Mouse (Mus musculus): ENCODE measurements around the gene Rtn4. TPM values are rescaled to one million over a fixed set of nuclear protein-coding genes. Genes with fewer than 3 reads are reported as not detected.

Gene Rtn4
- total and polyA plus RNA-seq, 3 experiments = 46.5 to 202 (median 57.8) TPM

DNA sequence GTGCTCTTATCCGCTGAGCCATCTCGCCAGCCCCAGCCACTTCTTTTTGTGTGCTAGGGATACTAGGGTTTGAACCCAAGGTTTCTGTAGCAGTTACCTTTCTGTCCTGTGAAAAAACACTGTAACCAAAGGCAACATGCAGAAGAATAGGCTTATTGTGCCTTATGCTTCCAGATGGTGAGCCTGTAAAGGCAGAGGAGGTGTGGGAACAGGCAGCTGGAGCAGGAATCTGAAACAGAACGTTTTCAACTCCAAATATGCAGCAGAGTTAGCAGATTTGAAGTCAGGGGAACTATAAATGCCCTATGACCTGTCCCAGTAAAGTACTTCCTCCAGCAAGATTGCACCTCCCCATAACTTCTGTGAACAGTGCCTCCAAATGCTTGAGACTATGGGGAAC, 12.0 kb upstream of the Rtn4 start:
- DNase-seq (ENCODE audit: low read depth, low spot score) = no peak
- Histone ChIP-seq H3K4me1 (ENCODE audit: control insufficient read depth in 1 of 2, insufficient read depth in 2 of 2, low read length in 2 of 2) (peaks cover 0 to 4% of the 10 kb centered on the region in 2 experiments; a peak in 2 of 4 replicates), H3K27me3 (ENCODE audit: control insufficient read depth in 1 of 2, insufficient read depth in 2 of 2, low read length in 2 of 2) (no peaks in the 10 kb centered on the region), H3K79me2 (ENCODE audit: control insufficient read depth, insufficient read depth, low read length, poor library complexity) (no peaks in the 10 kb centered on the region), H3K36me3 (ENCODE audit: control insufficient read depth in 1 of 2, insufficient read depth in 2 of 2, low read length in 2 of 2) (peaks cover 0 to 4% of the 10 kb centered on the region in 2 experiments; a peak in 2 of 4 replicates), H3K9ac (ENCODE audit: control insufficient read depth, low read depth, low read length, poor library complexity, severe bottlenecking) (no peak overlapping the region), H3K4me3 (ENCODE audit: control insufficient read depth in 1 of 2, insufficient read depth in 1 of 2, low read depth in 2 of 2, low read length in 2 of 2) (no peak overlapping the region), H3K9me3 (replicated peaks; ENCODE audit: insufficient read depth, low read length) (no peaks in the 10 kb centered on the region), H3K27ac (ENCODE audit: control insufficient read depth, low read depth, low read length) (no peak overlapping the region)
- TF ChIP-seq GABPA (IDR thresholded peaks at IDR 0.05; ENCODE audit: low read depth, low read length) (no peak), ELF1 (IDR thresholded peaks at IDR 0.05; ENCODE audit: low read depth, low read length) (no peak), CHD1 (IDR thresholded peaks at IDR 0.05; ENCODE audit: low read depth, low read length) (no peak), MYC (IDR thresholded peaks at IDR 0.05; ENCODE audit: low read depth, low read length) (no peak), KAT2A (conservative IDR thresholded peaks at IDR 0.05; ENCODE audit: low read depth, low read length) (no peak), NRF1 (IDR thresholded peaks at IDR 0.05; ENCODE audit: insufficient read depth, low read depth, low read length, poor library complexity, severe bottlenecking) (no peak), CTCF (IDR thresholded peaks at IDR 0.05 in 2 of 3, conservative IDR thresholded peaks at IDR 0.05 in 1 of 3; ENCODE audit: control insufficient read depth in 1 of 3, insufficient read depth in 1 of 3, low read depth in 2 of 3, low read length in 3 of 3, poor library complexity in 1 of 3, severe bottlenecking in 1 of 3) (no peak)

DNA sequence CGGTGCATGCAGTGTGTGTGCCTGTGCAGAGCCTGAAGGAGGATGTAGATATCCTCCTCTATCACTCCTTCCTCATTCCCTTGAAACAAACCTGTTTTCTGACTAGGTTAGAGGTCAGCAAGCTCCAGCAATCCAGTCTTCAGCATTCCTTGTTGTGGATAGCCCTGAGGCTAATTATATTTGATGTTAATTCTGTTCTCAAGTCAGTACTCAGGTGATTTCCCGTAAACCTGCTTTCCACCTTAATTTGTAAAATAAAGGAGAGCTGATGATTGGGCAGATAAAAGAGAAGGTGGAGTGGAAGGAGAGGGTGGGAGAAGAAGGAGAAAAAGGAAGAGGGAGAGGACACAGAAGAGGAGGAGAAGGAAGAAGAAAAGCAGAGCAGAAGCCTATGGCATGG, 8.5 kb upstream of the Rtn4 start:
- no peaks in the 10 kb centered on the region for H3K9me3 ChIP-seq (replicated peaks; ENCODE audit: insufficient read depth, low read length)
- no peak overlapping the region for H3K9ac ChIP-seq (ENCODE audit: control insufficient read depth, low read depth, low read length, poor library complexity, severe bottlenecking)
- DNase-seq (ENCODE audit: low read depth, low spot score) = no peak
- no peaks in the 10 kb centered on the region for H3K27me3 ChIP-seq (ENCODE audit: control insufficient read depth in 1 of 2, insufficient read depth in 2 of 2, low read length in 2 of 2)
- peaks cover 0 to 9% of the 10 kb centered on the region in 2 experiments; a peak in 3 of 4 replicates for H3K4me1 ChIP-seq (ENCODE audit: control insufficient read depth in 1 of 2, insufficient read depth in 2 of 2, low read length in 2 of 2)
- H3K4me3 ChIP-seq (ENCODE audit: control insufficient read depth in 1 of 2, insufficient read depth in 1 of 2, low read depth in 2 of 2, low read length in 2 of 2) = no peak overlapping the region
- no peak for TF ChIP-seq USF2 (IDR thresholded peaks at IDR 0.05; ENCODE audit: borderline replicate concordance in 1 of 2, insufficient read depth in 1 of 2, low read depth in 1 of 2, low read length in 2 of 2)
- TF ChIP-seq MAFK (IDR thresholded peaks at IDR 0.05; ENCODE audit: borderline replicate concordance, low read depth, low read length) = no peak
- TF ChIP-seq KAT2A (conservative IDR thresholded peaks at IDR 0.05; ENCODE audit: low read depth, low read length) = no peak
- H3K36me3 ChIP-seq (ENCODE audit: control insufficient read depth in 1 of 2, insufficient read depth in 2 of 2, low read length in 2 of 2) = peaks cover 0 to 8% of the 10 kb centered on the region in 2 experiments; a peak in 2 of 4 replicates
- no peaks in the 10 kb centered on the region for H3K79me2 ChIP-seq (ENCODE audit: control insufficient read depth, insufficient read depth, low read length, poor library complexity)
- H3K27ac ChIP-seq (ENCODE audit: control insufficient read depth, low read depth, low read length) = no peak overlapping the region

DNA sequence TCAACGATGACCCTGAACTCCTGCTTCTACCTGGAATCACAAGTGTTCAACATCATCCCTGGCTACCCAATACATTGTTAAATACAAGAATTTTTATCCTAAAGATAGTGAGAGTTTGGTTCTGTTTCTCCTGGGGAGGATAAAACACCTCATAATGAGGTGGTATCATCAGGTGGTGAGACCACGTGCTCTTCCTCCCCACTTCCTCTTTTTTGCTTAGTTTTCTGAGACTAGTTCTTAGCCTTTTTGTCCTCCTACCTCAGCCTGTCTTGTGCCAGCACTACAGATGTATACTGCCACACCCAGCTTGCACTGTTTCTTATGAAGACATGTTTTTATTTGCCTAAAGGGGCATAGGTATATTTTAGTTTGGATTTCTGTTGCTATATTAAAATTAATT, 6.6 kb upstream of the Rtn4 start:
- Histone ChIP-seq H3K27ac (ENCODE audit: control insufficient read depth, low read depth, low read length) (no peak overlapping the region), H3K9me3 (replicated peaks; ENCODE audit: insufficient read depth, low read length) (no peaks in the 10 kb centered on the region), H3K27me3 (ENCODE audit: control insufficient read depth in 1 of 2, insufficient read depth in 2 of 2, low read length in 2 of 2) (no peaks in the 10 kb centered on the region), H3K36me3 (ENCODE audit: control insufficient read depth in 1 of 2, insufficient read depth in 2 of 2, low read length in 2 of 2) (peaks cover 0 to 8% of the 10 kb centered on the region in 2 experiments; a peak in 2 of 4 replicates), H3K4me1 (ENCODE audit: control insufficient read depth in 1 of 2, insufficient read depth in 2 of 2, low read length in 2 of 2) (peaks cover 0 to 9% of the 10 kb centered on the region in 2 experiments; a peak in 3 of 4 replicates), H3K79me2 (ENCODE audit: control insufficient read depth, insufficient read depth, low read length, poor library complexity) (no peaks in the 10 kb centered on the region), H3K9ac (ENCODE audit: control insufficient read depth, low read depth, low read length, poor library complexity, severe bottlenecking) (no peak overlapping the region), H3K4me3 (ENCODE audit: control insufficient read depth in 1 of 2, insufficient read depth in 1 of 2, low read depth in 2 of 2, low read length in 2 of 2) (no peak overlapping the region)
- TF ChIP-seq MXI1 (IDR thresholded peaks at IDR 0.05; ENCODE audit: low read depth, low read length) = peak; percentile 74
- TF ChIP-seq NRF1 (IDR thresholded peaks at IDR 0.05; ENCODE audit: insufficient read depth, low read depth, low read length, poor library complexity, severe bottlenecking) = no peak
- peak; percentile 78 for TF ChIP-seq ETS1 (IDR thresholded peaks at IDR 0.05; ENCODE audit: low read depth, low read length)
- no peak for TF ChIP-seq CHD2 (IDR thresholded peaks at IDR 0.05; ENCODE audit: low read length)
- peak; percentile 39; the same call in 1 of the 2 replicates for TF ChIP-seq RCOR1 (IDR thresholded peaks at IDR 0.05; ENCODE audit: low read depth, low read length)
- TF ChIP-seq ZMIZ1 (IDR thresholded peaks at IDR 0.05; ENCODE audit: low read depth, low read length) = no peak
- TF ChIP-seq POLR2AphosphoS2 (IDR thresholded peaks at IDR 0.05; ENCODE audit: low read length) = no peak
- peak; percentile 25 to 51; a peak in 2 of 4 replicates for TF ChIP-seq EP300 (IDR thresholded peaks at IDR 0.05; ENCODE audit: low read depth in 1 of 2, low read length in 2 of 2)
- TF ChIP-seq TCF12 (IDR thresholded peaks at IDR 0.05; ENCODE audit: low read depth, low read length) = 0 out of 2 replicates have a peak, but pooled peaks have one; percentile 30
- TF ChIP-seq USF2 (IDR thresholded peaks at IDR 0.05; ENCODE audit: borderline replicate concordance in 1 of 2, insufficient read depth in 1 of 2, low read depth in 1 of 2, low read length in 2 of 2) = peak in 1 of 2 experiments; percentile 82; a peak in 2 of 4 replicates
- TF ChIP-seq HCFC1 (IDR thresholded peaks at IDR 0.05; ENCODE audit: low read depth, low read length) = no peak
- peak; percentile 74 for TF ChIP-seq SIN3A (IDR thresholded peaks at IDR 0.05; ENCODE audit: low read length)
- TF ChIP-seq ZC3H11A (IDR thresholded peaks at IDR 0.05; ENCODE audit: low read depth, low read length) = 0 out of 2 replicates have a peak, but pooled peaks have one; percentile 10
- peak; percentile 99 for TF ChIP-seq MYC (IDR thresholded peaks at IDR 0.05; ENCODE audit: low read depth, low read length)
- TF ChIP-seq USF1 (IDR thresholded peaks at IDR 0.05; ENCODE audit: low read depth, low read length) = peak; percentile 94
- TF ChIP-seq BHLHE40 (IDR thresholded peaks at IDR 0.05; ENCODE audit: borderline replicate concordance, low read depth, low read length) = peak; percentile 71; the same call in 1 of the 2 replicates
- peak; percentile 100 for TF ChIP-seq MAX (IDR thresholded peaks at IDR 0.05; ENCODE audit: low read length)
- DNase-seq (ENCODE audit: low read depth, low spot score) = peak; percentile 86

Data from MEL (cell line).